ENCODE assay signal across 9 mouse cellular contexts in the genomic region with DNA sequence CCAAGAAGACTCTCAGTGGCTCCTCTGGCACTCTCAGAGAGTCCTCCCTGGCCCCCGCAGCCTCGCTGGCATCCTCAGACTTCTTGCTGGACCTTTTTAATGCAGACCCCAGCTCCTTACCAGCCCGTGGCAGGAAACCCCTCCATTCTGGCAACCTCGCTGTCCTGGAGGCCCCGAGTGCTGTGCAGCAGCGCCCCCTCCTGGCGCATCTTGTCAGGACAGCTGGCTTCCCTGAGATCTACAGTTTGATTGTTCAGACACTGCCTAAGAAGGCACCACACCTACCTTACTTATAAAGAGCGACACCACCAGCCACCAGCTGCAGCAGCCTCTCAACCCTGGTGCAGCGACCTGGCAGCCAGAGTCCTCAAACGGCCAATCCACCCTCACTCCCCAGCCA. TPM values are rescaled to one million over a fixed set of nuclear protein-coding genes. Genes with fewer than 3 reads are reported as not detected.
DNase-seq lines count a peak whose midpoint lies in the region; ATAC-seq and TF ChIP-seq lines count a peak whose summit lies in the region.
"Had no signal": no experiment of that assay in that cellular context is flagged by ENCODE, and none has a peak within 500 bp of the region (broad histone marks: within the 10 kb centered on the region; RNA-seq: fewer than 3 reads in every experiment).

No protein-coding gene starts in this region.

- 9% methylated on average over 10 of the region's 10 CpGs for WGBS in hindbrain, embryonic 10.5 days
- WGBS in hindbrain, embryonic 16.5 days: 8% methylated on average over 10 of the region's 10 CpGs

- H3K36me3 ChIP-seq in hindbrain, embryonic 10.5 days: no peaks in the 10 kb centered on the region
- no peaks in the 10 kb centered on the region for H3K36me3 ChIP-seq in hindbrain, embryonic 16.5 days (ENCODE audit: control insufficient read depth, insufficient read depth, low read length)
- no peaks in the 10 kb centered on the region for H3K36me3 ChIP-seq in testis, adult 2 months (ENCODE audit: control insufficient read depth, insufficient read depth, low read length)
- H3K36me3 ChIP-seq: liver, embryonic 15.5 days had no signal

- no peak overlapping the region for H3K4me3 ChIP-seq in hindbrain, embryonic 10.5 days
- no peak overlapping the region for H3K4me3 ChIP-seq in hindbrain, embryonic 16.5 days (ENCODE audit: low read length)
- no peak overlapping the region for H3K4me3 ChIP-seq in testis, adult 2 months (ENCODE audit: control insufficient read depth, low read depth, low read length)
- H3K4me3 ChIP-seq: liver, embryonic 15.5 days had no signal

- no peaks in the 10 kb centered on the region for H3K9me3 ChIP-seq in hindbrain, embryonic 10.5 days
- no peaks in the 10 kb centered on the region for H3K9me3 ChIP-seq in hindbrain, embryonic 16.5 days (ENCODE audit: control insufficient read depth, low read length)
- H3K9me3 ChIP-seq: liver, embryonic 15.5 days had no signal

- TF ChIP-seq CTCF in testis, adult 2 months (IDR thresholded peaks at IDR 0.05; ENCODE audit: control insufficient read depth, insufficient read depth, insufficient replicate concordance, low read depth, low read length): peak; percentile 93

- H3K4me1 ChIP-seq in hindbrain, embryonic 10.5 days (replicated peaks): peaks cover 44% of the 10 kb centered on the region
- peaks cover 5% of the 10 kb centered on the region for H3K4me1 ChIP-seq in hindbrain, embryonic 16.5 days (ENCODE audit: control insufficient read depth, insufficient read depth, low read depth, low read length)
- peaks cover 16% of the 10 kb centered on the region for H3K4me1 ChIP-seq in testis, adult 2 months (ENCODE audit: control insufficient read depth, insufficient read depth, low read length)
- H3K4me1 ChIP-seq: liver, embryonic 15.5 days had no signal

- DNase-seq in hindbrain, embryonic 10.5 days (ENCODE audit: low spot score): peak; percentile 88
- peak; percentile 12 for DNase-seq in T-cell, adult 2 months (ENCODE audit: low spot score)
- peak; percentile 90 to 95 for DNase-seq in cerebellum, postnatal 10 days
- DNase-seq in frontal cortex, postnatal 14 days (ENCODE audit: low spot score in 2 of 2): peak; percentile 37 to 69
- DNase-seq in layer of hippocampus, postnatal 10 days (ENCODE audit: low spot score in 2 of 2): peak; percentile 81 to 85
- peak; percentile 18 for DNase-seq in lung, postnatal 25 days (ENCODE audit: low spot score)

- H3K27me3 ChIP-seq in hindbrain, embryonic 10.5 days (ENCODE audit: insufficient read depth, poor library complexity, severe bottlenecking): peaks cover 70% of the 10 kb centered on the region
- H3K27me3 ChIP-seq in hindbrain, embryonic 16.5 days (replicated peaks; ENCODE audit: control insufficient read depth, insufficient read depth, low read length): peaks cover 16% of the 10 kb centered on the region
- H3K27me3 ChIP-seq in testis, adult 2 months (ENCODE audit: control insufficient read depth, insufficient read depth, low read length): no peaks in the 10 kb centered on the region

- peak overlapping the region; percentile 70 for H3K27ac ChIP-seq in hindbrain, embryonic 10.5 days
- H3K27ac ChIP-seq in hindbrain, embryonic 16.5 days (ENCODE audit: low read depth, low read length): no peak overlapping the region
- no peak overlapping the region for H3K27ac ChIP-seq in testis, adult 2 months (ENCODE audit: control insufficient read depth, insufficient read depth, low read depth, low read length)
- H3K27ac ChIP-seq: liver, embryonic 15.5 days had no signal

- no peak overlapping the region for H3K9ac ChIP-seq in hindbrain, embryonic 16.5 days (ENCODE audit: low read depth, low read length)
- H3K9ac ChIP-seq: liver, embryonic 15.5 days had no signal

- H3K4me2 ChIP-seq in hindbrain, embryonic 16.5 days (ENCODE audit: low read length): no peak overlapping the region
- H3K4me2 ChIP-seq: liver, embryonic 15.5 days had no signal

- TF ChIP-seq POLR2A in testis, adult 2 months (IDR thresholded peaks at IDR 0.05; ENCODE audit: control insufficient read depth, low read depth, low read length): peak; percentile 35; the same call in 1 of the 2 replicates

- ATAC-seq in hindbrain, embryonic 16.5 days: no peak

RNA-seq across cellular contexts. Expression of a gene that starts 4.7 kb away (rescaled TPM):
- polyA plus RNA-seq in hindbrain, embryonic 10.5 days (2016; fragmentation: Nextera tagmentation; extraction: Ambion mirVana): 0.12 TPM in 1 of 2 replicates, not detected in the other
- 0.06 TPM in 1 of 2 replicates, not detected in the other for polyA plus RNA-seq in hindbrain, embryonic 16.5 days (2015; fragmentation: Nextera tagmentation; extraction: Ambion mirVana)
- total RNA-seq in layer of hippocampus, postnatal 10 days (2021): not detected
- 0.37 and 0.77 TPM in 2 replicates for polyA plus RNA-seq in testis, adult 2 months (2012; rRNA removed)

RNA-seq across cellular contexts. Expression of a gene that starts 7.1 kb away (rescaled TPM):
- not detected in 2 replicates for polyA plus RNA-seq in hindbrain, embryonic 10.5 days (2016; fragmentation: Nextera tagmentation; extraction: Ambion mirVana)
- not detected in 2 replicates for polyA plus RNA-seq in hindbrain, embryonic 16.5 days (2015; fragmentation: Nextera tagmentation; extraction: Ambion mirVana)
- total RNA-seq in layer of hippocampus, postnatal 10 days (2021): not detected
- polyA plus RNA-seq in testis, adult 2 months (2012; rRNA removed): 27.1 and 27.9 TPM in 2 replicates
- polyA plus RNA-seq: liver, embryonic 15.5 days had no signal

RNA-seq across cellular contexts. Expression of a gene that starts 48.6 kb away (rescaled TPM):
- polyA plus RNA-seq in hindbrain, embryonic 10.5 days (2016; fragmentation: Nextera tagmentation; extraction: Ambion mirVana): not detected in 2 replicates
- not detected in 2 replicates for polyA plus RNA-seq in hindbrain, embryonic 16.5 days (2015; fragmentation: Nextera tagmentation; extraction: Ambion mirVana)
- total RNA-seq in layer of hippocampus, postnatal 10 days (2021): not detected
- 0.59 and 0.67 TPM in 2 replicates for polyA plus RNA-seq in testis, adult 2 months (2012; rRNA removed)
- polyA plus RNA-seq: liver, embryonic 15.5 days had no signal

Comparison
In these comparisons a context has a peak if more than half of its experiments do, and no peak if none do; other contexts are left out.
1. DNase-seq: peak in every context shown above with its lines; median percentile 92 in cerebellum, postnatal 10 days; 88 in hindbrain, embryonic 10.5 days; 83 in layer of hippocampus, postnatal 10 days; 53 in frontal cortex, postnatal 14 days; 18 in lung, postnatal 25 days; 12 in T-cell, adult 2 months.
2. RNA of a gene that starts 7.1 kb away (polyA plus RNA-seq): 27.1 to 27.9 TPM in testis, adult 2 months; not detected in hindbrain, embryonic 10.5 days and not detected in hindbrain, embryonic 16.5 days; every median in the first group is over 10 times any median in the second.